Mouse (Mus musculus) neural tube, embryonic 14.5 days (tissue): Measurements from ENCODE around the gene Gpc3. TPM values are rescaled to one million over a fixed set of nuclear protein-coding genes. Genes with fewer than 3 reads are reported as not detected.

Source experiments
- ATAC-seq: fragments of 200-750 bp; cut with Nextera tagmentation; 2 replicates; pipeline ENCODE4 v1.8.0; 2017; ENCODE audit warnings: low read depth, mild to moderate bottlenecking, moderate TSS enrichment, moderate library complexity
- H3K27ac ChIP-seq: fragments of 300-500 bp; sonication (generic); 2 replicates; pipeline ENCODE4 v1.5.1; 2014; ENCODE audit warnings: low read depth, mild to moderate bottlenecking, control low read depth, low read length, moderate library complexity, mixed read lengths
- H3K27me3 ChIP-seq: fragments of 300-500 bp; sonication (generic); 2 replicates; pipeline ENCODE4 v1.6.1; 2014; ENCODE audit warnings: low read length; ENCODE audit not compliant: control insufficient read depth, insufficient read depth
- H3K36me3 ChIP-seq: fragments of 300-500 bp; sonication (generic); 2 replicates; pipeline ENCODE4 v1.6.1; 2014; ENCODE audit warnings: low read length, mixed read lengths; ENCODE audit not compliant: control insufficient read depth, insufficient read depth
- H3K4me1 ChIP-seq: fragments of 300-500 bp; sonication (generic); 2 replicates; pipeline ENCODE4 v1.6.1; 2014; ENCODE audit warnings: low read length; ENCODE audit not compliant: control insufficient read depth, insufficient read depth
- H3K4me2 ChIP-seq: fragments of 300-500 bp; sonication (generic); 2 replicates; pipeline ENCODE4 v1.6.1; 2014; ENCODE audit warnings: mild to moderate bottlenecking, low read depth, low read length, control low read depth
- H3K4me3 ChIP-seq: fragments of 300-500 bp; sonication (generic); 2 replicates; pipeline ENCODE4 v1.5.1; 2014; ENCODE audit warnings: low read depth, low read length, control low read depth, mixed read lengths
- H3K9ac ChIP-seq: fragments of 300-500 bp; sonication (generic); replicated peaks from 2 replicates; pipeline ENCODE4 v1.6.1; 2014; ENCODE audit warnings: low read depth, mild to moderate bottlenecking, control low read depth, low read length, mixed read lengths
- H3K9me3 ChIP-seq: fragments of 300-500 bp; sonication (generic); 2 replicates; pipeline ENCODE4 v1.6.1; 2016; ENCODE audit warnings: low read length; ENCODE audit not compliant: control insufficient read depth
- WGBS: fragments of 180-500 bp; shearing (Covaris S2); extraction: QIAGEN DNeasy Blood & Tissue Kit; methylation state at CpG from one replicate; pipeline ENCODE4 v1.1.7; 2014; 5-methylcytosine and 5-hydroxymethylcytosine counted together
- polyA plus RNA-seq: library from polyadenylated mRNA; unstranded; fragments of >200 nt; fragmentation: Nextera tagmentation; extraction: Ambion mirVana; gene quantifications from 2 replicates; pipeline ENCODE4 v1.2.1, GENCODE M21; 2014

Gpc3 gene
- polyA plus RNA-seq, 1 experiment from 2014 or later = 33.2 TPM

DNA sequence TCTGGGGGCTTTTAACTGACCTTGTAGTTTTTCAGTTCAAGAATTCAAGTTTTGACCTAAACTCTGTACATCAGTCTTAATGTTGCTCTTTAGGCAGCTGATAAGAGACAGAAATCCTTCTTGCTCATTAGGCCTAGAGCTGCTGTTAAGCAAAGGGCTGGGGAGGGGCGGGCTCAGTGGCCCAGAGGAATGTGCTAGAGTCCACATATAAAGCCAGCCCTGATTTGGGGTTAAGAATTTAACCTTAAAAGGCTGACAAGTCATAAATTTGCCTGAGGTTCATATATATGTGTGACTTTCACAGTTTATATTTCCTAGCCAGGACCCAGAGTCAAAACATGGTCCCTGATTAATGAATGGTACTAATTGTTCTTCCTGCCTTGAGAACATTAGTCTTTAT lies 14.5 kb downstream of the Gpc3 start:
- Histone ChIP-seq H3K4me2 (no peak overlapping the region), H3K9me3 (no peaks in the 10 kb centered on the region), H3K27me3 (no peaks in the 10 kb centered on the region), H3K9ac (no peak overlapping the region), H3K4me3 (no peak overlapping the region), H3K27ac (no peak overlapping the region), H3K36me3 (no peaks in the 10 kb centered on the region), H3K4me1 (no peaks in the 10 kb centered on the region)
- no peak for ATAC-seq
- WGBS = 64% methylated on average over 1 of the region's 1 CpGs

DNA sequence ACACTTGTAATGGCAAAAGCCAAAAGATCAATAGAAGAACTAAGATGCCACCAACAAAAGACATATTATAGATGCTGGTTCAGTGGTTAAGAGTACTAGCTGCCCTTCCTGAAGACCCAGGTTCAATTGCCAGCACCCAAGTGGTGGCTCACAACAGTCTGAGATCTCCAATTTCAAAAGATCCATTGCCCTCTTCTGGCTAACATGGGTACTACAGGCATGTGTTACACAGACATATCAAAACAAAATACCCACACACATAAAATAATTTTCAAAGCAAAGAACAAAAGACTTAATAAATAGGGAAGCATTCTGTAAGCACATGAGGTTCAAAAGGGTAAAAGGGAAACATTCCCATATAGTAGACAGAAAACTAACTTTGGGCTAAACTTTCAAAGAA lies 26.1 kb downstream of the Gpc3 start:
- ATAC-seq = no peak

DNA sequence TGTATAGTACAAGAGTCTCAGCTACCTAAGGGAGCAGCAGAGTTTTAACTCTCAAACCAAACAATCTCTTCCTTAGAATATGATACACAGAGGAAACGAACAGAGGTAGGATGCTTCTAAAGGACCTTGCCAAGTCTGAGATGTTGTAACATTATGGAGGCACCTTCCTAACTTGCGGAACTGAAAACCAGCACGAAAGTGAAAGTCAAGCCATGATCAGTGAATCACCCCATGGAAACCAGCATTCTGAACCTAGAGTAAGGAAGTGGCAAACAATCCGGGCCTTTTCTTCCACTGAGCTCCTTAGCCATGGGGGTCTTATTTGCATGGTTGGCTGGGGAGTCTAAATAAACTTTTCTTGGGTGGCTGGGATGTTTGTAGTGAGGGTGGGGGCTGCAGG lies 53.8 kb downstream of the Gpc3 start:
- Histone ChIP-seq H3K27me3 (no peaks in the 10 kb centered on the region), H3K36me3 (no peaks in the 10 kb centered on the region), H3K4me1 (no peaks in the 10 kb centered on the region), H3K4me2 (no peak overlapping the region), H3K4me3 (no peak overlapping the region), H3K27ac (no peak overlapping the region), H3K9ac (no peak overlapping the region), H3K9me3 (no peaks in the 10 kb centered on the region)
- no peak for ATAC-seq
- WGBS = 86% methylated on average over 4 of the region's 4 CpGs

More for the DNA sequence above, 26.1 kb downstream of the Gpc3 start:
- no peaks in the 10 kb centered on the region for H3K9me3 ChIP-seq
- no peaks in the 10 kb centered on the region for H3K4me1 ChIP-seq
- H3K27me3 ChIP-seq = no peaks in the 10 kb centered on the region
- no peaks in the 10 kb centered on the region for H3K36me3 ChIP-seq
- no peak overlapping the region for H3K4me3 ChIP-seq
- H3K4me2 ChIP-seq = no peak overlapping the region
- no peak overlapping the region for H3K27ac ChIP-seq
- H3K9ac ChIP-seq = no peak overlapping the region

GRCm38 (mm10) chrX:52558526-52558925 lies 55.2 kb downstream of the Gpc3 start:
- H3K4me3 ChIP-seq = no peak overlapping the region
- WGBS = 47% methylated on average over 5 of the region's 5 CpGs
- H3K9me3 ChIP-seq = no peaks in the 10 kb centered on the region
- no peaks in the 10 kb centered on the region for H3K4me1 ChIP-seq
- no peak overlapping the region for H3K27ac ChIP-seq
- H3K36me3 ChIP-seq = no peaks in the 10 kb centered on the region
- ATAC-seq = no peak
- H3K27me3 ChIP-seq = no peaks in the 10 kb centered on the region
- no peak overlapping the region for H3K4me2 ChIP-seq
- no peak overlapping the region for H3K9ac ChIP-seq

DNA sequence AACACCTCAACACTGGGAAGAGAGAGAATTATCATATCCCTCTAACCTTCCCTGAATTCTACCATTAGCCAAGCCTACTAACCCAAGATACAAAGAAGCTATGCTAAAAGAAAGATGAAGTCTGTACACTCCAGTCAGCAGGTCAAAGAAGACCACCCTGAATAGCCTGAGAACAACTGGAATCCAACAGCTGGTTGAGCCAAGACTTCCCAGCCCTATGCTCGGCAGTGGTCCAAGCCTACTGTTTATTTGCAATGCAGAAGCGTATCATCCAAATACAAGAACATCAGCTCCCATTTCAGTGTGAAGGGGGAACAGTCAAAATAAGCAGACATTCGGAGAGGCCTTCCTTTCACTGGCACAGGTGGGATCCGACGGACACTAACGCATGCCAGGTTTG lies 56.3 kb downstream of the Gpc3 start:
- Histone ChIP-seq H3K27ac (no peak overlapping the region), H3K36me3 (no peaks in the 10 kb centered on the region), H3K9ac (no peak overlapping the region), H3K4me1 (no peaks in the 10 kb centered on the region), H3K4me2 (no peak overlapping the region), H3K9me3 (no peaks in the 10 kb centered on the region), H3K27me3 (no peaks in the 10 kb centered on the region), H3K4me3 (no peak overlapping the region)
- WGBS = 84% methylated on average over 6 of the region's 6 CpGs
- ATAC-seq = no peak

- 35% methylated on average over 1 of the region's 1 CpGs for WGBS
- H3K27me3 ChIP-seq = no peaks in the 10 kb centered on the region
Observed at GRCm38 (mm10) chrX:52551296-52551695, 62.5 kb downstream of the Gpc3 start.

GRCm38 (mm10) chrX:52544623-52545022 lies 69.1 kb downstream of the Gpc3 start:
- Histone ChIP-seq H3K4me2 (no peak overlapping the region), H3K27ac (no peak overlapping the region), H3K36me3 (no peaks in the 10 kb centered on the region), H3K4me1 (no peaks in the 10 kb centered on the region), H3K9me3 (no peaks in the 10 kb centered on the region), H3K4me3 (no peak overlapping the region), H3K9ac (no peak overlapping the region), H3K27me3 (no peaks in the 10 kb centered on the region)
- 75% methylated on average over 3 of the region's 3 CpGs for WGBS
- no peak for ATAC-seq

More at GRCm38 (mm10) chrX:52551296-52551695, 62.5 kb downstream of the Gpc3 start:
- no peak for ATAC-seq
- no peak overlapping the region for H3K4me3 ChIP-seq
- H3K27ac ChIP-seq = no peak overlapping the region
- no peak overlapping the region for H3K4me2 ChIP-seq
- H3K9ac ChIP-seq = no peak overlapping the region
- no peaks in the 10 kb centered on the region for H3K9me3 ChIP-seq
- no peaks in the 10 kb centered on the region for H3K4me1 ChIP-seq
- H3K36me3 ChIP-seq = no peaks in the 10 kb centered on the region

DNA sequence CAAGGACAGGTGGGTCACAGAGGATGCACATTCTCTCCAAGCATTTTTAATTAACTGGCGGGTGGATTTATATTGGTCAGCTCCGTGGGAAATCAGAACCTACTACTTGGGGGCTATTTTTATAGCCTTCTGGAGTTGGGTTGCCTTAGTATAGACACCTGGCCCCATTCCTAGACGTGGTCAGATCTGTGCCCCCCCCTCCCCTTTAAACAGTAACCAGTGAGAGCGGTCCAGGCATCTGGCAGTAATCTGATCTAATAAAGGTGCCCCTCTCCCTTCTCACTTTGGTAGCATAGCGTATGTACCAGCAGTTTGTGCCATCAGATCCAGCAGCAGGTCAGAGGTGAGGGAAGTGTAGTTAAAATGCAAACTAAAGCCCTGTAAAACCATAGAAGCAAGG lies 76.5 kb downstream of the Gpc3 start:
- H3K4me3 ChIP-seq = no peak overlapping the region
- H3K9me3 ChIP-seq = no peaks in the 10 kb centered on the region
- no peak overlapping the region for H3K4me2 ChIP-seq
- no peaks in the 10 kb centered on the region for H3K4me1 ChIP-seq
- H3K27ac ChIP-seq = no peak overlapping the region
- no peaks in the 10 kb centered on the region for H3K27me3 ChIP-seq
- no peak for ATAC-seq
- no peaks in the 10 kb centered on the region for H3K36me3 ChIP-seq
- whole genome bisulfite sequencing = 67% methylated on average over 5 of the region's 5 CpGs
- H3K9ac ChIP-seq = no peak overlapping the region

DNA sequence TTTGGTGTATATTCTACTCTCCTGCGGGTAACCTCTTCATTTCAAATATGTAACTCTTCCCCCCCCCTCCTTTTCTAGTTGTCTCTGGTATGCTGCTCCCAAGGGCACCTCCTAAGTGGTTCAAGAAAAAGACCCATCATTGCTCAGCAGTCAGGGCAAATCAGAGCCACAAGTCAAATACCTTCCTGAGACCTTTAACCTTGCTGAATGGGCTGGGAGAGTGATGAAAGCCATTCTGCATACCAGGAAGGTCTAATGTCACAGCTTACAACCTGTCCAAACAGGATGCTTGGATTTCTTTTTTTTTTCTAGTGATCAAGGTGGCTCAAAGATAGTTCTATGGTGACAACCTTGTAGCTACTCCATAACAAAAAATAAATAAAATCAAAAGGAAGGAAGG lies 80.0 kb downstream of the Gpc3 start:
- no peak overlapping the region for H3K4me2 ChIP-seq
- no peaks in the 10 kb centered on the region for H3K9me3 ChIP-seq
- H3K4me3 ChIP-seq = no peak overlapping the region
- 91% methylated on average over 1 of the region's 1 CpGs for WGBS
- no peak overlapping the region for H3K9ac ChIP-seq
- ATAC-seq = no peak
- H3K27me3 ChIP-seq = no peaks in the 10 kb centered on the region
- no peak overlapping the region for H3K27ac ChIP-seq
- no peaks in the 10 kb centered on the region for H3K4me1 ChIP-seq
- no peaks in the 10 kb centered on the region for H3K36me3 ChIP-seq

DNA sequence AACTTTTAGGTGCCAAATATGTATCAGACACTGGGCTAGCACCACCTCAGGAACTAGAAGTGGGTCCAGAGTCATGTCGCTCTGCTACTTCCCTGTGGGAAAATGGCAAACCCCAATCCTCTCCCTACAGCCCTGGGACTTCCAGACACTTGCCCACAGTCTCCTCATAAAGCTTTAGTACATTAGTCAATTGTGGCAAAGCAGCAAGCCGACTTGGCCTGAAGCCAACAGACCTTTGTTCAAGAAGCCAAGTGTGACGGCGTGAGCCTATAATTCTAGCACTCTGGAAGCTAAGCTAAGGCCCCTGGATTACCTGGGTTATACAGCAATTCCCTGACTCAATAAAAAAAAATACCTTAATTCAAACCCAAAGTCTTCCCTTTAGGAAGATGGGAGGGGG lies 80.7 kb downstream of the Gpc3 start:
- H3K4me3 ChIP-seq = no peak overlapping the region
- peak; percentile 17; the same call in 1 of the 2 replicates for ATAC-seq
- H3K27ac ChIP-seq = no peak overlapping the region
- H3K36me3 ChIP-seq = no peaks in the 10 kb centered on the region
- no peak overlapping the region for H3K4me2 ChIP-seq
- no peaks in the 10 kb centered on the region for H3K9me3 ChIP-seq
- no peaks in the 10 kb centered on the region for H3K4me1 ChIP-seq
- H3K9ac ChIP-seq = no peak overlapping the region
- 46% methylated on average over 4 of the region's 4 CpGs for WGBS
- no peaks in the 10 kb centered on the region for H3K27me3 ChIP-seq
